7 mouse cellular contexts compared by ENCODE assay signal in genomic region chr15:79546410-79547288, GRCm38 (mm10). TPM values are rescaled to one million over a fixed set of nuclear protein-coding genes. Genes with fewer than 3 reads are reported as not detected.
DNase-seq lines count a peak whose midpoint lies in the region; ATAC-seq lines count a peak whose summit lies in the region.

Gene Ddx17, minus strand, starts transcription at chr15:79546741.

- no peaks in the 10 kb centered on the region for H3K9me3 ChIP-seq in embryonic facial prominence, embryonic 11.5 days (replicated peaks; ENCODE audit: control insufficient read depth, low read length)
- H3K9me3 ChIP-seq in limb, embryonic 11.5 days (ENCODE audit: control insufficient read depth, low read length) = no peaks in the 10 kb centered on the region
- H3K9me3 ChIP-seq in midbrain, embryonic 14.5 days (ENCODE audit: control insufficient read depth, low read length) = no peaks in the 10 kb centered on the region

- DNase-seq in adrenal gland, postnatal 14 days = peak; percentile 99
- DNase-seq in embryonic facial prominence, embryonic 11.5 days (ENCODE audit: low spot score) = peak; percentile 99
- peak; percentile 99 for DNase-seq in heart, adult 11 months
- DNase-seq in kidney, adult 18-20 months = peak; percentile 99
- DNase-seq in limb, embryonic 11.5 days (ENCODE audit: low spot score) = peak; percentile 100
- peak; percentile 100 for DNase-seq in midbrain, embryonic 14.5 days
- peak; percentile 93 to 98 for DNase-seq in spleen, adult 18-20 months

- no peaks in the 10 kb centered on the region for H3K4me1 ChIP-seq in embryonic facial prominence, embryonic 11.5 days (ENCODE audit: control insufficient read depth, insufficient read depth, low read length)
- H3K4me1 ChIP-seq in limb, embryonic 11.5 days (ENCODE audit: control insufficient read depth, insufficient read depth, low read length) = peaks cover 5% of the 10 kb centered on the region; the same call in 1 of the 2 replicates
- peaks cover 25% of the 10 kb centered on the region for H3K4me1 ChIP-seq in midbrain, embryonic 14.5 days (ENCODE audit: control insufficient read depth, insufficient read depth, low read length)

- no peaks in the 10 kb centered on the region for H3K27me3 ChIP-seq in embryonic facial prominence, embryonic 11.5 days (ENCODE audit: control insufficient read depth, insufficient read depth, low read length)
- H3K27me3 ChIP-seq in limb, embryonic 11.5 days (ENCODE audit: control insufficient read depth, insufficient read depth, low read length) = no peaks in the 10 kb centered on the region
- H3K27me3 ChIP-seq in midbrain, embryonic 14.5 days (ENCODE audit: control insufficient read depth, insufficient read depth, low read length) = no peaks in the 10 kb centered on the region

- peak within 1 kb of the TSS; percentile 95 for H3K27ac ChIP-seq in embryonic facial prominence, embryonic 11.5 days (replicated peaks; ENCODE audit: low read depth, low read length)
- peak within 1 kb of the TSS; percentile 94 for H3K27ac ChIP-seq in limb, embryonic 11.5 days (replicated peaks; ENCODE audit: low read depth, low read length)
- H3K27ac ChIP-seq in midbrain, embryonic 14.5 days (replicated peaks; ENCODE audit: low read depth, low read length) = peak within 1 kb of the TSS; percentile 98

- peak; percentile 94 for ATAC-seq in embryonic facial prominence, embryonic 11.5 days (replicated peaks; ENCODE audit: insufficient number of reproducible peaks, low FRiP score, low TSS enrichment, low read depth)
- ATAC-seq in limb, embryonic 11.5 days (ENCODE audit: insufficient number of reproducible peaks, low FRiP score, low TSS enrichment, low read depth) = peak; percentile 96
- ATAC-seq in midbrain, embryonic 14.5 days (ENCODE audit: low FRiP score, low TSS enrichment) = peak; percentile 99

- WGBS in embryonic facial prominence, embryonic 11.5 days = 2% methylated on average over 84 of the region's 84 CpGs
- WGBS in limb, embryonic 11.5 days = 3% methylated on average over 84 of the region's 84 CpGs
- under 1% methylated on average over 84 of the region's 84 CpGs for WGBS in midbrain, embryonic 14.5 days

- peak within 1 kb of the TSS; percentile 93 for H3K4me3 ChIP-seq in embryonic facial prominence, embryonic 11.5 days (ENCODE audit: low read depth, low read length)
- peak within 1 kb of the TSS; percentile 98 for H3K4me3 ChIP-seq in limb, embryonic 11.5 days (ENCODE audit: low read depth, low read length)
- peak within 1 kb of the TSS; percentile 93 for H3K4me3 ChIP-seq in midbrain, embryonic 14.5 days (replicated peaks; ENCODE audit: low read depth, low read length)

- peak within 1 kb of the TSS; percentile 99 for H3K9ac ChIP-seq in embryonic facial prominence, embryonic 11.5 days (replicated peaks; ENCODE audit: low read length)
- peak within 1 kb of the TSS; percentile 99 for H3K9ac ChIP-seq in limb, embryonic 11.5 days (ENCODE audit: low read length)
- H3K9ac ChIP-seq in midbrain, embryonic 14.5 days (replicated peaks; ENCODE audit: low read length) = peak within 1 kb of the TSS; percentile 91

- peak within 1 kb of the TSS; percentile 80 for H3K4me2 ChIP-seq in embryonic facial prominence, embryonic 11.5 days (ENCODE audit: low read depth, low read length)
- peak within 1 kb of the TSS; percentile 80 for H3K4me2 ChIP-seq in limb, embryonic 11.5 days (ENCODE audit: low read depth, severe bottlenecking)
- H3K4me2 ChIP-seq in midbrain, embryonic 14.5 days (ENCODE audit: low read length) = peak within 1 kb of the TSS; percentile 90

- peaks cover 9% of the 10 kb centered on the region for H3K36me3 ChIP-seq in embryonic facial prominence, embryonic 11.5 days (replicated peaks; ENCODE audit: control insufficient read depth, insufficient read depth, low read depth, low read length)
- peaks cover 18% of the 10 kb centered on the region for H3K36me3 ChIP-seq in limb, embryonic 11.5 days (ENCODE audit: control insufficient read depth, insufficient read depth, low read length)
- peaks cover 27% of the 10 kb centered on the region for H3K36me3 ChIP-seq in midbrain, embryonic 14.5 days (ENCODE audit: control insufficient read depth, insufficient read depth, low read length)

RNA-seq across cellular contexts. Expression of gene Ddx17, which starts in this region (rescaled TPM):
- total RNA-seq in adrenal gland, postnatal 14 days (2021) = 281 and 315 TPM in 2 replicates
- polyA plus RNA-seq in embryonic facial prominence, embryonic 11.5 days (2014; fragmentation: Nextera tagmentation; extraction: Ambion mirVana) = 77.4 and 79.2 TPM in 2 replicates
- 89.7 and 96.5 TPM in 2 replicates for polyA plus RNA-seq in limb, embryonic 11.5 days (2014; fragmentation: Nextera tagmentation; extraction: Ambion mirVana)
- polyA plus RNA-seq in midbrain, embryonic 14.5 days (2014; fragmentation: Nextera tagmentation; extraction: Ambion mirVana) = 115 and 137 TPM in 2 replicates

Comparison
In these comparisons a context has a peak if more than half of its experiments do, and no peak if none do; other contexts are left out.
1. Peak in every context shown above with its lines: DNase-seq, ATAC-seq, H3K4me3 ChIP-seq and H3K27ac ChIP-seq.